Mouse (Mus musculus): ENCODE measurements around the gene Mme.

GRCm38 (mm10) chr3:63296411-63296810 lies 55.1 kb downstream of the Mme start:
- TF ChIP-seq EP300 (IDR thresholded peaks at IDR 0.05; ENCODE audit: low read depth) (no peak), CTCF (IDR thresholded peaks at IDR 0.05; ENCODE audit: low read depth) (no peak)

Data from liver, embryonic 14.5 days (tissue).